Mouse (Mus musculus): ENCODE results near the gene Trak1. TPM values are rescaled to one million over a fixed set of nuclear protein-coding genes. Genes with fewer than 3 reads are reported as not detected.

Trak1 gene
- total and polyA plus RNA-seq, 3 experiments: 8.2 to 28.6 (median 18.1) TPM

GRCm38 (mm10) chr9:121285341-121286324 lies 11.7 kb upstream of the Trak1 start:
- peaks cover 9% of the 10 kb centered on the region for H3K79me2 ChIP-seq (replicated peaks; ENCODE audit: control insufficient read depth, extremely low read depth, insufficient read depth, poor library complexity, severe bottlenecking)
- dilution Hi-C loops (cut with MboI; ENCODE audit: extremely low pct_ligation_motif_present, extremely low pct_unique_long_range_greater_than_20kb, low sequenced_read_pairs): no loop called here
- H3K4me2 ChIP-seq (ENCODE audit: insufficient read depth, low read depth, poor library complexity, severe bottlenecking): peak overlapping the region; percentile 74
- peak overlapping the region; percentile 87 for H3K9ac ChIP-seq (ENCODE audit: insufficient read depth, low read depth)
- DNase-seq (ENCODE audit: extremely low read depth): peak; percentile 92
- H3K4me3 ChIP-seq (replicated peaks in 1 of 3; ENCODE audit: low read depth in 2 of 3, low read length in 2 of 3, poor library complexity in 1 of 3): peak overlapping the region; percentile 79 to 89 (median 80)
- peaks cover 30% of the 10 kb centered on the region for H3K9me3 ChIP-seq (replicated peaks; ENCODE audit: low read length)
- peaks cover 3 to 8% of the 10 kb centered on the region in 2 experiments; a peak in 2 of 4 replicates for H3K4me1 ChIP-seq (ENCODE audit: control insufficient read depth in 1 of 2, insufficient read depth in 2 of 2)
- in situ Hi-C loops (cut with MboI; ENCODE audit: low pct_ligation_motif_present, low pct_unique_long_range_greater_than_20kb, low sequenced_read_pairs): no loop called here
- peak overlapping the region; percentile 74 for H3K27ac ChIP-seq (ENCODE audit: insufficient read depth, low read depth)
- peaks cover 8 to 28% of the 10 kb centered on the region in 2 experiments for H3K36me3 ChIP-seq (replicated peaks in 1 of 2; ENCODE audit: control insufficient read depth in 1 of 2, insufficient read depth in 1 of 2, low read length in 1 of 2)
- H3K27me3 ChIP-seq (replicated peaks): peaks cover 11% of the 10 kb centered on the region
- TF ChIP-seq ZNF384 (IDR thresholded peaks at IDR 0.05; ENCODE audit: low read depth, low read length) (no peak), CHD1 (IDR thresholded peaks at IDR 0.05; ENCODE audit: low read depth, low read length) (no peak), USF2 (conservative IDR thresholded peaks at IDR 0.05; ENCODE audit: low read depth, low read length) (no peak), NRF1 (IDR thresholded peaks at IDR 0.05; ENCODE audit: low read depth, low read length) (no peak), RCOR1 (conservative IDR thresholded peaks at IDR 0.05; ENCODE audit: low read depth, low read length) (no peak), BHLHE40 (IDR thresholded peaks at IDR 0.05; ENCODE audit: low read depth, low read length) (no peak), ZKSCAN1 (IDR thresholded peaks at IDR 0.05; ENCODE audit: borderline replicate concordance, low read depth, low read length) (no peak), POLR2A (IDR thresholded peaks at IDR 0.05; ENCODE audit: low read depth, low read length) (peak; percentile 92), TBP (conservative IDR thresholded peaks at IDR 0.05; ENCODE audit: low read depth, low read length) (peak; percentile 94), CTCF (conservative IDR thresholded peaks at IDR 0.05 in 1 of 2, IDR thresholded peaks at IDR 0.05 in 1 of 2; ENCODE audit: low read depth in 2 of 2, low read length in 2 of 2) (no peak), UBTF (IDR thresholded peaks at IDR 0.05; ENCODE audit: low read depth, low read length) (no peak), TCF12 (IDR thresholded peaks at IDR 0.05; ENCODE audit: low read depth, low read length) (peak; percentile 32; the same call in 1 of the 2 replicates), NELFE (IDR thresholded peaks at IDR 0.05; ENCODE audit: low read depth, low read length) (peak; percentile 83), MXI1 (IDR thresholded peaks at IDR 0.05; ENCODE audit: low read depth, low read length) (peak; percentile 64; the same call in 1 of the 2 replicates), HCFC1 (IDR thresholded peaks at IDR 0.05; ENCODE audit: low read depth, low read length) (peak; percentile 58; the same call in 1 of the 2 replicates), RAD21 (IDR thresholded peaks at IDR 0.05; ENCODE audit: low read depth, low read length) (no peak), MAX (IDR thresholded peaks at IDR 0.05; ENCODE audit: low read length) (peak; percentile 43; the same call in 1 of the 2 replicates), KAT2A (IDR thresholded peaks at IDR 0.05; ENCODE audit: insufficient replicate concordance, low read length) (no peak), CHD2 (IDR thresholded peaks at IDR 0.05; ENCODE audit: low read length) (no peak), ZC3H11A (IDR thresholded peaks at IDR 0.05; ENCODE audit: low read depth, low read length) (no peak), ZMIZ1 (IDR thresholded peaks at IDR 0.05; ENCODE audit: low read depth, low read length) (no peak; the same call in 1 of the 2 replicates), PAX5 (IDR thresholded peaks at IDR 0.05; ENCODE audit: low read length) (no peak), POLR2AphosphoS2 (IDR thresholded peaks at IDR 0.05; ENCODE audit: low read depth, low read length) (0 out of 2 replicates have a peak, but pooled peaks have one; percentile 56), GABPA (IDR thresholded peaks at IDR 0.05; ENCODE audit: insufficient replicate concordance, low read depth, low read length) (no peak), ELF1 (IDR thresholded peaks at IDR 0.05; ENCODE audit: low read depth, low read length) (no peak; the same call in 1 of the 2 replicates), MEF2A (IDR thresholded peaks at IDR 0.05; ENCODE audit: borderline replicate concordance, low read depth, low read length) (no peak; the same call in 1 of the 2 replicates), EP300 (IDR thresholded peaks at IDR 0.05; ENCODE audit: low read length) (no peak), SMC3 (IDR thresholded peaks at IDR 0.05; ENCODE audit: low read depth, low read length) (no peak), IRF4 (IDR thresholded peaks at IDR 0.05; ENCODE audit: low read depth, low read length) (0 out of 2 replicates have a peak, but pooled peaks have one; percentile 13), MAFK (IDR thresholded peaks at IDR 0.05; ENCODE audit: insufficient replicate concordance, low read length) (no peak), MAZ (IDR thresholded peaks at IDR 0.05; ENCODE audit: low read depth, low read length) (no peak), SIN3A (IDR thresholded peaks at IDR 0.05; ENCODE audit: low read length) (peak; percentile 67; the same call in 1 of the 2 replicates), E2F4 (IDR thresholded peaks at IDR 0.05; ENCODE audit: insufficient replicate concordance, low read depth, low read length) (no peak), JUND (conservative IDR thresholded peaks at IDR 0.05; ENCODE audit: low read depth, low read length) (no peak; the same call in 1 of the 2 replicates), USF1 (IDR thresholded peaks at IDR 0.05; ENCODE audit: low read depth, low read length) (no peak), JUN (IDR thresholded peaks at IDR 0.05; ENCODE audit: insufficient read depth, low read depth, low read length) (peak; percentile 39), MYC (IDR thresholded peaks at IDR 0.05; ENCODE audit: low read depth, low read length) (0 out of 2 replicates have a peak, but pooled peaks have one; percentile 46)
